Mouse (Mus musculus): ENCODE results near the gene H2afv.

DNA sequence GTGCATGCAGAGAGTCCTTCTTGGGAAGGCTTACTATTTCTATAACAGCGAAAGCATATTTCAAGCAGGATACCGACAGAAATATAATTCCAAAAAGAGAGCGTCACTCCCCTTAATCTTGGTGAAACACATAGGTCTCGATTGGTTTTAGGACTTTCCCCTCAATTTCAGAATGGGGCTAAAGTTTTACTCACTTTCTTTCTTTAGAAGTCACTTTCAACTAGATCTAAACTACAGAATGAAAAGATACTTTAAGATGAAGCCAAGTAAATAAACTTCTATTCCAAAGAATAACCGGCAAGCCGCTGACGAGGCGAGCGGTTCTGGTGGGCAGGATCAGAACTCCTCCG is 541 bp downstream of the H2afv start:
- no peak for TF ChIP-seq CTCF (IDR thresholded peaks at IDR 0.05; ENCODE audit: borderline replicate concordance, insufficient read depth, low read depth, low read length)
- TF ChIP-seq POLR2A (IDR thresholded peaks at IDR 0.05; ENCODE audit: borderline replicate concordance, insufficient read depth, low read length), result no peak
